Mouse (Mus musculus): ENCODE data around the gene Pbxip1. TPM values are rescaled to one million over a fixed set of nuclear protein-coding genes. Genes with fewer than 3 reads are reported as not detected.

The Pbxip1 gene
- total RNA-seq (2021): 10 to 100 TPM; 38.3 to 43.4 TPM

DNA sequence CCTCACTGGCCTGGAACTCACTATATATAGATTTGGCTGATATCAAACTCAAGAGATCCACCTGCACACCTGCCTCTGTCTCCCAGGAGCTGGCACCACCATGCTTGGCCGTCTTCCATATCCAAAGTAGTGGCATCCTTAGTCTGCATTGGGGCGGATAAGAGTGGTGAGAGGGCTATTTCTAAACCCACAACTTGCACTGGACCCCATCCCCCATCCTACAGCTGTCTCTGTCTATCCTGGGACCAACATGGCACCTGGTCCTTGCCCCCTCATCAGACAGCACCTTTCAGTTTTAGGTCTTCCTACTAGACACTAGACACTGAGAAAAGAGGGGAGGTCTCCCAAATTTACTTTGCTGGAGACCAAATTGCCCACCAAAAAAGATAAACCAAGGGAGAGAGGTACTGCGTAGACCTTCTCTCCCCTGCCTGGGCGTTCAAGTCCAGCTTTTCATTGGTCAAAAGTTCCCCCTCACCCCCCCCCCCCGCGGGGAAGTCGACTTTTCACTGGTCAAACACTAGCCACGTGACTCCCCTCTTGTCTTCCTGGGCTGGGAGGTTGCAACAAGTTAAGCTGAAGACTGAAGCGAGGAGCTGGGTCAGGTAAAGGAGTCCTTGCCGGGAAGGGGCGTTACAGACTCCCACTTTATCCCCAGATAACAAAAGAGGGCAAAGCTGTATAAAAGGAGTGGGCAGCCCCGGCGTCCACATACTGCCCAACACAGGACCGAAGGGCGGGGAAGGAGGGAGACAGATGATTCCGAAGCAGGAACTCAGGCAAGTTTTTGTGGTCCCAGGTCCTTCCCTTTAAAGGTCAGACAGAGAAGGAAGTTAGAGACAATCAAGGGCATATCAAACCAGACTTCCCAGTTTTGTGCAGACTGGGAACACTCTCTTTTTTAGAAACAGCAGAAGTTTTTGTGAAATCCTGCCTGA is at the start of gene Pbxip1:
Gene Pbxip1 (plus strand): TSS at position 531 of the 938 bp plus-strand sequence.
- DNase-seq: no peak

DNA sequence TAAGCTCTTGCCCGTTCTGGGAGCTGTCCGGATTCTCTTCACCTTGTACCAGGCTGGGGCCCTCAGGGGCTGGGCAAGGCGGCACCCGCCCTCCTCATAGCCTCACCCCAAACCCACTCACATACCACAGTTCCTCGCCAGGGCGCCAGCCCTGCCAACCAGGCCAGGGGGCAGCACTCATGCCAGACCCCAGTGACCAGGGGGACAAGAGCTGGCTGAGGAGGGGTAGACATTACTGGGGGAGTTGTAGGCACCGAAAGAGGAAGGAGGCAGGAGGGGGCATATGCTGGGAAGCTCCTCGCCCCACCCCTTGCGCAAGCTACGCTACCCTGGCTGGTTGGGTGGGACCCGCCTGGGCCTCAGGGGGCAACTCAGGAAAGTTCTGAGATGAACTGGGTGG is 48.9 kb upstream of the Pbxip1 start:
- no peak for DNase-seq

DNA sequence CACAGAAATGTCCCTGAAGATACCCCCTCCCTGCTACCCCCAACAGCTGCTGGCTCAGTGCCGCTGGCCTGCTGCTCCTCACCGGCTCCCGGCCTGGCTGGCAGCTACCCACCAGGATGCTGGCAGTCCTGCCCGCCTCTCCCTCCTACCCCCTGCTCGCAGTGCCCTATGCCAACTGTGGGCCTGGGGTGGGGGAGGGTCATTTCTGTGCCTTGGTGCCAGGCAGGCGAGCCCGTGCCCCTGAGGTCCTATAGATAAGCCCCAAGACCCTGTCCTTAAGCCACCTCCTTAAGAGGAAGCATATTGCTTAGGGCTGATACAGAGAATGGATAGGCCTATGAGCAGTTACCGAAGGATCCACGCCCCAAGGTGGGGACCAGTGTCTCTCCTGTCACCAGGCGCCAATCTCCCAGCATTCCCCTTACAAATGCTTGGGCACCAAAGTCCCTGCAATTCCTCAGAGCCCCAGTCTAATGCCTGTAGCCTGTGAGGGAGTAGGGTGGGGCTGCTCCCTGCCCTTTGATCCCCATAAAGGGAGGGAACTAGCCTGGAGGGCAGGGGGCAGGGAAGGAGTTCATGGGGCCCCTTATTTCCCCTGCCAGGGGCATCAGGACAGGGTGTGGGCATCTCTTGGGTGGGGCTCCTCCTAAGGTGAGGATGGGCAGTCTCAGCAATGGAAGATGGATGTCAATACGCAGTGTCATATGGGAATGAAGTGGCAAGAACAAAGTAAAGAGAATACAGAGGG is 48.2 kb upstream of the Pbxip1 start:
- DNase-seq: peak in 1 of 2 experiments; percentile 65

- DNase-seq: no peak
Measured at GRCm38 (mm10) chr3:89388901-89389740, 47.4 kb upstream of the Pbxip1 start.

- DNase-seq: no peak
Measured at GRCm38 (mm10) chr3:89390111-89390515, 46.4 kb upstream of the Pbxip1 start.

DNA sequence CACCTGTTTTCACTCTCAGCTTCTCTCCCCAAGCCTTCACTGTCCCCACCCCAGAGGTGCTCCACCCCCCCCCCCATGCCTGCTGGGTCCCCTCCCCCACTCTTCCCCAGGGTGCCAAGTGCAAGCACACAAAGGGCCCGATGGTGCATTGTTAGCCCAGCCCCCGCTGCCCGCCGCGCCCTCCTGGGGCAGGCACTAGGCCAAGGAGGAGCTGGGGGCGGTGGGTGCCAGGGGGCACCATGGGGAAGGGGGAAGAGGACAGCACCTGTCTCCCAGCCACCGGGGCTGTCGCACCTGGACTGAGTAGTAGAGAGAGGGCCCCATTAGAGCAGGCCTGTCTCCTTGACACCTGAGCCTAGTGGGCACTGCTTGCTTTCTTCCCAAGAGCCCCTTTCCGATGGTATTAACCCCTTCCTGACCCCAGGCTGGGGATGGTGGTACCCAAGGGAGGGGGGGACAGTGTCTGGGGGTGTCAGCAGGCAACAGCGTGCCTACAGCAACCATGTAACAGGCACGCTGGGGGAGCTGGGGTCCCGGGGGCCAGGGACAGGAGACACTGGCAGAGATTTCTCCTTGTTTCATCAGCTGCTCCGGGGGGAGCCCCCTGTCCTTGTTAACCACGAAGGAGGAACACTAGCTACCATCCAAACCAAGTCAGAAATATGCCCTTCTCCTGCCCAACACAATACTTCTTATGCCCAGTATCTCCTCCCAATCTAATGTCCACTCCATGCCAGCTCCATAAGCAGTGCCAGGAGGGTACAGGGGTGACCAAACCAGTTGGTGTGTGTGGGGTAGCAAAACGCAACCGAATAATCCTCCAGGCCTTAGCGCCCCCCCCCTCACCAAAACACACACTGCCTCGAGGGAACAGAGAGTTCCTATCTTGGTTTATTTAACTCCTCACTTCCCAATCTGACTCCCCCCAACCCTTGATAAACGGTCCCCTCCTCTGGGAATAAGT is 45.5 kb upstream of the Pbxip1 start:
- DNase-seq: no peak

DNA sequence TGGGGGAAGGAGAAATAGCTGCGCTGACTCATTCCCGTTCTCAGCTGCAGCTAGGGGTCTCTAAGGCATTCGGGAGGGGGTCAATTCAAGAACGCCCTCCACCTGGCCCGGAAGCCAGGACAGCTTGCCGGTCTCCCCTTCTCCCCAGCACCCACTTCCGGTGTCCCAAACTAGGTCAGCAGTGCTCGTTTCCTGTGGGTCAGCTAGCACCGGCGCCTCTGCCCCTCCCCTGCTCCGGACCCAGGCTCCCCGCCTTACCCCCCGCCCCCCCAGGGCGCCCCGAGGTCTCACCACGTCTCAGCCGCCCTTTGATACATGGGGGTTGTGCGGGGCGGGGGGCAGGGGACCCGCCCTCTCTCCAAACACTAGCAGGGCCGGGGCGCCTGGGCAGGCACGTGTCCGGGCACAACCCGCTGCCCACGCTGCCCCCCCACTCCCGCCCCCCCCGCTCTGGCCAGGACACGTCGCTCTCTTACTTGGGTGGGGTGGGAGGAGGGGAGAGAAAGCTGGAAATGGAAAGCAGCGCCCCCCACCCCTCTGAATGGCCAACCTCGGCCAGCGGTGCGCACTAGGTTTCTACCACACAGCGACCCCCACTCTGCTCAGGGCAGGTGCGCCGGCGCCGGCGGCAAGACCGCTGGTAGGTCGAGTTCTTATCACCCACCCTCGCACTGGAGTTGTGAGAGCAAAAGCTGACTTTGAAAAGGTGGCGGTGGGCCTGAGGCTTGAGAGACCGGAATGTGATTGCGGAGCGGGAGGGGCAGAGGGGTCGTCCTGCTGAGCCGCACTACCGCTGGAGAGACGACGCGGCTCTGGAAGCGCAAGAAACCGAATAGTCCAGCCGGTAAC is 44.6 kb upstream of the Pbxip1 start:
- no peak for DNase-seq

GRCm38 (mm10) chr3:89392871-89393311 is 43.6 kb upstream of the Pbxip1 start:
- DNase-seq: no peak

- peak; percentile 96 for DNase-seq
Measured at GRCm38 (mm10) chr3:89393605-89394004, 42.9 kb upstream of the Pbxip1 start.

DNA sequence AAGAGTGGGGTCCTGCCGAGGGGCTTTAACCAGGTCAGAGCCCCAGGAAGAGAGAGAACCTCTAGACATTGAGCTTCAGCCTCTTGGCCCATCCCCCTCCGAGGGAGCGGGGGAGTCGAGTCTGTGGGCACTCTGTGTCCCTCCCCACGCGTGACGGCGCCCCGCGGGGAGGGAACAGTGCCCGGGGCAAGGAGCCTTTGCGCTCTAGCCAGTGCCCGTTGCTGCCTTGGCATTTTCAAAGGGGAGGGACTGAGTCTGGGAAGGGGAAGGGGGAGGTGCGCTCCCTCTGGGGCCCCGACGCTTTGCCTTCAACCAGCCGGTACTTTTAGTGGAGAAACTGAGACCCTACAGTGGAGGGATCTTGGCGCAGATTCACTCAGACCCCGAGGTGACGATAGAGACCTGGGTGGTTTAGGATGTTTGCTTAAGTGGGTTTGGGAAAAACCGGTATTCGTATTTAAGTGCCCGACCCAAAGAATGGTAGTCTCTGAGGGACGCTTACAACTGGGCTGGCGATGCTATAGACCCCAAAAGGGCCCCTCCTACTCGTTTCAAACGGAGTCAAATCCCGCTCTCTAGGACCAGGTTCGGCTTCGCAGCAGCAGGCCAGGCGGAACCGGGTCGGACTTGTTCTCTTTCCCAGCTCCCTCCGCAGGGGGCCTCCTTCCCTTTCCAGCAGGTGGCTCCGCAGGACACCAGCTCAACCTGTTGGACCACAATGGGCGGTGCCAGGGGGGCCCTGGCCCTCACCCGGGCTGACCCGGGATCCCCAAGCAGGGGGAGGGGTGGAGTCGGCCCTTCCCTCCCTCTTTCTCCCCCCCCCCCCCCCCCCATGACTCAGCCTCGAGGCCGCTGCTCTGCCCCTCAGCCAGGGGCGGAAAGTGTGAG is 42.3 kb upstream of the Pbxip1 start, which contains the start of gene Zbtb7b:
Gene Zbtb7b (minus strand): TSS at position 771 of the 888 bp plus-strand sequence.
- DNase-seq: peak; percentile 65 to 67

DNA sequence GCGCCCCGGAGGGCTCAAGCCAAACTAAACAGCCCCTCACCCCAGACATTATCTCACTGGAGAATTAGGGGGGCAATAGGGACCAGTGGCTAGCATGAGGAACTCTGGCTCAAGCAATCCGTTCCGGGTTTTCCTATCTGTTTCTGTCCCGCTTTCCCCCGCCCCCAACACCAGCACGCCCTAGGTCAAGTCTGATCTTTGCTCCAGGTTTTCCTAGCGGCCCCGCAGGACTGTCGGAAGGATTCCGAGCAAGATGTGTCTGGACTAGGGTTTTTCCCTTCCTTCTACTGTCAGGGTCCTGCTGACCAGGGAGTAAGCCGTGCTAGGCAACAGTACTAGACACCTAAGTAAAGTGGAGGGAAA is 41.6 kb upstream of the Pbxip1 start:
- DNase-seq: no peak

DNA sequence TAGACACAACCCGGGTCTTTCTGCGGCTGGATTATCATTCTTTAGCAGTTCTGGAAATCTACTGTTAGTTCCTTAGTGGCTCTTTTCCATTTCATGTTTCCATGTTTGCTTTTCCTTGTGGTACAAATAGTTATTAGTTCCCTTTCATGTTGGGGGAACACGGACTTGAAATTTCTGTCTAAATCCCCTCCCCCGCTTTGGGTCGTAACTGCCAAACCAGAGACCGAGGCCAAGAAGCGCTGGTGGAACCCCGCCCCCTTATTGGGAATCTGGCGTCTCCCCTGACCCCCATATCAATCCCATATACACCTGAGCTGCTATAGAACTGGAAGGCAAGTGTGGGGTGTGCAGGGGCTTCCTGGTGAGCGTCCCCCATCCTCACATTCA is 41.1 kb upstream of the Pbxip1 start:
- no peak for DNase-seq

- no peak for DNase-seq
Measured at GRCm38 (mm10) chr3:89395806-89396653, 40.5 kb upstream of the Pbxip1 start.

- no peak for DNase-seq
Measured at GRCm38 (mm10) chr3:89396654-89397005, 39.9 kb upstream of the Pbxip1 start.

DNA sequence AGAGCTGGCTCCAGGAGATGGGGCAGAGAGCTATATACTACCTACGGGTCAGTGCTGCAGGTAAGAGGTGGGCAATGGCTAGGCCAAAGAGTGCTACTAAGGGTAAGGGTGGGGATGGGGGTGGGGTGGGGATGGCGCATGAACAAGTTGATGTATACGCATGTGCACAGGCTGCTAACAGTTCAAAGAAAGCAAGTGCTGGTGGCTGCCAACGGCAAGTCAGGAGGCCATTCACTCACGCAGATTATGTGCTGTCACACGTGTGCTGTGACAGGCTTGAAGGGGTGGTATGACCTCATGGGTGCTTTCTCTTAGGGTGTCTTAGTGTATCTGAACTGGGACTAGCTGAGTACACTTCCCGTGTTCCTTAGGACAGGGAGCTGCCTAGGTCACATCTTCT is 35.2 kb upstream of the Pbxip1 start:
- no peak for DNase-seq

DNA sequence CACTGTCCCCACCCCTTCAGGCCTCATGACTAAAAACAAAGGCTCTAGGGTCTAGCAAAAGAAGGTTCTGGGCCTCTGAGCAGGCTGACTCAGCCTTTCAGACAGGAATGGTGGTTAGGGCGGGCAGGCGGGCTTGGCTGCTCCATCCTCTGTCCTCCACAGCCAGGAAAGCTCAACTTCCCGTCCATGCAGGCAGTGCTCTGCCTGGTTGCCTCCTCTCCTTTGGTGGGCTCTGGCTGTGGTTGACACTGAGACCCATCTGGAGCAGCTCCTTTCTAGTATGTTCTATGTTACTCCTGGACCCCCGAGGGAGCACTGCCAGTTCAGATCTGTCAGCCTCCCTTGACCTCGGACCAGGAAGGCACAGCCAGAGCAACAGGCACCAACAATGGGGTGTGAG is 33.8 kb upstream of the Pbxip1 start, which contains the start of gene Lenep:
Gene Lenep (minus strand): TSS at position 101 of the 400 bp plus-strand sequence.
- no peak for DNase-seq

GRCm38 (mm10) chr3:89406887-89407286 is 29.6 kb upstream of the Pbxip1 start:
- no peak for DNase-seq

DNA sequence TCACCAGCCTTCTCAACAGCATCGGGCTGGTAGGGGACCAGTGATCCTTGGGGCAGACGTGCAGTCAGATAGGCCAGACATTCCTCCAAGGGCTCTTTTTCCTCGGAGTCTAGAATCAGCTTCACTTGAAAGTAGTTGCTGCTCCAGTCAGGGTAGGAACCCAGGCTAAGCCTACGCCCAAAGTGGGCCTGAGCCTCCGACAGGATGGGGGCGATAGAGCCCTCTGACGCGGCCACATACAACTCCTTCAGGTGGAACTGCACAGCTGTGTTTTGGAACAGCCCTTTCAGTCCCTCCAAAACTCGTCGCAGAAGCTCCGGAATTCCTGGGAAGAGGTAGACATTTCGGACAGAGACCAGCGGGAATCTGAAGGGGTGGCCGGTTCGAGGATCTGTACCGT is 28.1 kb upstream of the Pbxip1 start:
- DNase-seq: no peak
